Mouse (Mus musculus) kidney, embryonic 16.5 days (tissue): ENCODE measurements at regions not wholly inside any gene's neighbourhood (a gene's known extent, or its start where the extent isn't known, plus 50 kb on each side); places are given as distances from the start of the nearest gene placed in this dataset.
A peak's percentile ranks its signal among the peaks of the same experiment; 100 is the strongest.

Experiments
- ATAC-seq: fragments of 200-750 bp; cut with Nextera tagmentation; 2 replicates; pipeline ENCODE4 v1.8.0; 2017; ENCODE audit warnings: moderate TSS enrichment; ENCODE audit not compliant: low FRiP score, low TSS enrichment
- H3K27ac ChIP-seq: fragments of 300-500 bp; sonication (generic); 2 replicates; pipeline ENCODE4 v1.5.1; 2014; ENCODE audit warnings: low read length
- H3K27me3 ChIP-seq: fragments of 300-500 bp; sonication (generic); 2 replicates; pipeline ENCODE4 v1.6.1; 2014; ENCODE audit warnings: low read length, control low read depth, mixed read lengths; ENCODE audit not compliant: insufficient read depth
- H3K36me3 ChIP-seq: fragments of 300-500 bp; sonication (generic); 2 replicates; pipeline ENCODE4 v1.6.1; 2014; ENCODE audit warnings: low read length, control low read depth, mixed read lengths; ENCODE audit not compliant: insufficient read depth
- H3K4me1 ChIP-seq: fragments of 300-500 bp; sonication (generic); 2 replicates; pipeline ENCODE4 v1.6.1; 2014; ENCODE audit warnings: low read length, control low read depth, mixed read lengths; ENCODE audit not compliant: insufficient read depth
- H3K4me2 ChIP-seq: fragments of 300-500 bp; sonication (generic); replicated peaks from 2 replicates; pipeline ENCODE4 v1.6.1; 2014; ENCODE audit warnings: low read depth, low read length
- H3K4me3 ChIP-seq: fragments of 300-500 bp; sonication (generic); 2 replicates; pipeline ENCODE4 v1.5.1; 2014; ENCODE audit warnings: mild to moderate bottlenecking, low read length
- H3K9ac ChIP-seq: fragments of 300-500 bp; sonication (generic); replicated peaks from 2 replicates; pipeline ENCODE4 v1.6.1; 2014; ENCODE audit warnings: low read length
- H3K9me3 ChIP-seq: fragments of 300-500 bp; sonication (generic); 2 replicates; pipeline ENCODE4 v1.6.1; 2016; ENCODE audit warnings: low read length, control low read depth
- WGBS: fragments of 180-500 bp; shearing (Covaris S2); extraction: QIAGEN DNeasy Blood & Tissue Kit; methylation state at CpG from one replicate; pipeline ENCODE4 v1.1.7; 2014; 5-methylcytosine and 5-hydroxymethylcytosine counted together

DNA sequence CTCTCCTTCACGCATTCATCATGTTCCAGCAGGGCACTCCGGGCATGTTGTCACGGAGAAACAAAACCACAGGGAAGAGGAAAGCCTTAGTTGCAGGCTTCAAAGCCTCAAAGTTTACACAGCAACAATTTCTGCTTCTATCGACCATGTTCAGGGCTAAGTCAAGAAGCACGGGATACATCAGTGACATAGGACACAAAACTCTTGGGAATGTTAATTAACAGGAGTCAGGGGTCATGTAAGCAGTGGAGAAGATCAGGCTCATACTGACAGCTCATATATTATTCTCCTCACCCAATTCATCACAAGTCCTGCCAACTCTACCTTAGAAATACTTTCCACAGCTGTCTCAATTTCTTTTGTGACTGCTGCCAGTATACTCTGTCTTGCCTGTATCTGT, 133.0 kb upstream of the Btbd3 start:
- WGBS = 42% methylated on average over 5 of the region's 5 CpGs
- 0 out of 2 replicates have a peak, but pooled peaks cover 2% of the 10 kb centered on the region for H3K9me3 ChIP-seq
- H3K27ac ChIP-seq = no peak overlapping the region
- no peak overlapping the region for H3K4me3 ChIP-seq
- no peak for ATAC-seq
- no peaks in the 10 kb centered on the region for H3K27me3 ChIP-seq
- no peak overlapping the region for H3K4me2 ChIP-seq
- no peak overlapping the region for H3K9ac ChIP-seq
- no peaks in the 10 kb centered on the region for H3K36me3 ChIP-seq
- H3K4me1 ChIP-seq = 0 out of 2 replicates have a peak, but pooled peaks cover 3% of the 10 kb centered on the region

DNA sequence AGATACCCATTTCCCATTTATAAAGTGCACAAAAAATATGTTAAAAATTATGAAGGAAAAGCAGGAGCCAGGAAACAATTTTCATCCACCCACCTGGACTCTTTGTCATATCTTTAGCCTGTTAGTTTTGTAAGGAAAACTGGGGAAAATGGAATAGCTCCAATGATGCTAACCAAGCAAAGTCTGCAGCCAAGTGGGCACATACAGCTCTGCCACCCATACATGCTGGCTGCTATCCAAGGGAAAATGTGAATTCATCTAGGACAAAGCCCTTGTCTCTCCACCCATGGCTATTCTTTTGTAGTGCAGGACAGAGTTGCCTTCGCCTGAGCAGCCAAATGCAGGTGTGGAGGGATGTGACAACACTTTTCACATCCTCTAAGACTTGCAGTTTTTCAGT, 135.5 kb upstream of the Btbd3 start:
- Histone ChIP-seq H3K27ac (no peak overlapping the region), H3K9ac (no peak overlapping the region), H3K27me3 (no peaks in the 10 kb centered on the region), H3K4me3 (no peak overlapping the region), H3K36me3 (no peaks in the 10 kb centered on the region), H3K9me3 (0 out of 2 replicates have a peak, but pooled peaks cover 6% of the 10 kb centered on the region), H3K4me2 (no peak overlapping the region), H3K4me1 (0 out of 2 replicates have a peak, but pooled peaks cover 3% of the 10 kb centered on the region)
- WGBS = 80% methylated on average over 1 of the region's 1 CpGs
- ATAC-seq = no peak

DNA sequence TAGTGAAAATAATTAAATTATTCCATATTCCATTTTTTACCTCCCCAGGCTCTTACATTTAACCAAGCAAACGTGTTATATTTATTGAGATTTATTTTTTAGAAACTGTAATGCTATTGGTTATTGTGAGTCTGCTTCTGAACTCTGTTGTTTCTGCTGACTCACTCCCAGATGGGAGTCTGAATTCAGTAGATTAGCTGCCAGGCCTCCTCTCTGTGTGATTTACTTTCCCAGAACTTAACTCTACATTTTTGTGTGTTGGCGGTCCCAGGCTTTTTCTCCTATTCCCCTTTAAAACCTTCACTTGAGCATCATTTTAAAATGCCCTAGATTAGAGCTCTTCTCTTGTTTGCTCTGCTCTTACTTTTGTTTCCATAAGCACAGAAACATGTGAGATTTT, 136.2 kb upstream of the Btbd3 start:
- Histone ChIP-seq H3K4me1 (0 out of 2 replicates have a peak, but pooled peaks cover 3% of the 10 kb centered on the region), H3K9me3 (0 out of 2 replicates have a peak, but pooled peaks cover 6% of the 10 kb centered on the region), H3K36me3 (no peaks in the 10 kb centered on the region), H3K9ac (no peak overlapping the region), H3K4me3 (no peak overlapping the region), H3K27ac (no peak overlapping the region), H3K4me2 (no peak overlapping the region), H3K27me3 (no peaks in the 10 kb centered on the region)
- WGBS = 65% methylated on average over 2 of the region's 2 CpGs
- no peak for ATAC-seq

DNA sequence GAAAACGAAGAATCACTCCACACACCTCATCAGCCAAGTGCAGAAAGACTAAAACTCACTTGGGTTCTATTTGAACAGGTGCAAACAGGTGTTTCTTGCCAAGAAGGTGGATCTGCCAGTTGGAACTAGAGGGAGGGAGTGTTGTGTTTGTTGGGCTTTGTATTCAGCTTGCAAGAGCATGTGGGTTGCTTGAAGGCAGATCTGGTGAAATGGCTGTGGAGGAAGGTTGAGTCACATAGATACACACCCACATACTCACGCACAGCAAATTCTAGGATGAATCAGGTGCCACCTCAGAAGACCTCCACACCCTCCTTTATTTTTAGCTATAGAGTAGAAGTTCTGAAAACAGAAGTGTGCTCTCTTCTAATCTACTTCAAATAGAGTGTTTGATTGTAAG, 156.6 kb upstream of the Btbd3 start:
- no peak for ATAC-seq
- no peaks in the 10 kb centered on the region for H3K4me1 ChIP-seq
- H3K4me3 ChIP-seq = no peak overlapping the region

DNA sequence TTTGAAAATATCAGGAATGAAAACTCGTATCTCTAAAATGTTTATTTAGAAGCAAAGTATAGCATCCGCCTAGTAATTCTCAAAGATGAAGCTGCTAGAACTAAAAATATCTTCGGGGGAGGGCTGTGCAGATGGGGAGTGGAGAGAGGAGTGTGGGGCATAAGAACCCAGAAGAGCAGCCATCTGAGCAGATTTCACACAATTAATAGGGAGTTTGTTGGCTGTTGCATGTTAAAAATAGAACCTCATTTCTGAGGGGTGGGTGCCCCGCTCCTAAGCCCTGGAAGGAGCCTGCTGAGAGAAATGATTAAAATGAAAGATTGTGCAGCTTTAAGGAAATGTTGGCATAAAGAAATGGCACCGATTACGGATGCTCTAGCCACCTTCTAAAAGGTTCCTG, 171.0 kb upstream of the Btbd3 start:
- Histone ChIP-seq H3K27me3 (no peaks in the 10 kb centered on the region), H3K36me3 (no peaks in the 10 kb centered on the region), H3K27ac (no peak overlapping the region), H3K4me2 (no peak overlapping the region), H3K4me1 (no peaks in the 10 kb centered on the region), H3K9me3 (no peaks in the 10 kb centered on the region), H3K4me3 (no peak overlapping the region), H3K9ac (no peak overlapping the region)
- ATAC-seq = no peak
- 81% methylated on average over 6 of the region's 6 CpGs for WGBS

More for the DNA sequence above, 156.6 kb upstream of the Btbd3 start:
- Histone ChIP-seq H3K27ac (no peak overlapping the region), H3K9me3 (no peaks in the 10 kb centered on the region), H3K27me3 (no peaks in the 10 kb centered on the region), H3K36me3 (no peaks in the 10 kb centered on the region), H3K9ac (no peak overlapping the region), H3K4me2 (no peak overlapping the region)
- WGBS = 74% methylated on average over 2 of the region's 2 CpGs

DNA sequence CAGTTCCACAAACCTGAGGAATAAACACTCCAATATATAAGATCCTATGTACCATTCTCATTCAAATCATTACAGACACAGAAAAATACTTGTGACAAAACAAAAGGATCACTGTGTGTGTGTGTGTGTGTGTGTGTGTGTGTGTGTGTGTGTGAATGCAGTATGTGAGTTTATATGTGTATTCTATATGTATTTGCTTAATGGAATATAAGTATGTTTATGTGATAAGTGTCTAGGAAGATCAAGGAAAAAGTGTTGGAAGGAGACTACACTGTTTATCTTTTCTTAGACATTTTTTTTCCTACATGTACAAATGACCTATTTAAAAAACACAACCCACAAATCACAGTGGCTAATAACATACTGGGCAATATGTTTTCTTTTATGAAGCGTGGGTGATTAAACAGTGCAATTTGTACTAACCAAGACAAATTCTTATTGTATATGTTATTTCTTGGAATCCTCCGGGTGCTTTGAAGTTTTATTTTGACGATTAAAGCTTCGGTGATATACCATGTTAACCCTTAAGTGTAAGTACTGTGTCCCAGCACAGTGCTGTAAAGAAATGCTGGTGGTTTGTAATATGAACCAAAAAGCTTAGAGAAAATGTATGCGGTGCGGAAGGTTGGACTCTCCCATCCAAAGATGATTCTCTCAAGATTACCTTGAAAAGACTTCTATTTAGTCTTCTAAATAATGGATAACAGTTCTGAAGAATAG, 171.6 kb upstream of the Btbd3 start:
- no peaks in the 10 kb centered on the region for H3K27me3 ChIP-seq
- no peak overlapping the region for H3K9ac ChIP-seq
- no peaks in the 10 kb centered on the region for H3K9me3 ChIP-seq
- no peak overlapping the region for H3K4me3 ChIP-seq
- no peaks in the 10 kb centered on the region for H3K36me3 ChIP-seq
- no peak for ATAC-seq
- no peak overlapping the region for H3K4me2 ChIP-seq
- no peak overlapping the region for H3K27ac ChIP-seq
- no peaks in the 10 kb centered on the region for H3K4me1 ChIP-seq
- WGBS = 73% methylated on average over 6 of the region's 6 CpGs

DNA sequence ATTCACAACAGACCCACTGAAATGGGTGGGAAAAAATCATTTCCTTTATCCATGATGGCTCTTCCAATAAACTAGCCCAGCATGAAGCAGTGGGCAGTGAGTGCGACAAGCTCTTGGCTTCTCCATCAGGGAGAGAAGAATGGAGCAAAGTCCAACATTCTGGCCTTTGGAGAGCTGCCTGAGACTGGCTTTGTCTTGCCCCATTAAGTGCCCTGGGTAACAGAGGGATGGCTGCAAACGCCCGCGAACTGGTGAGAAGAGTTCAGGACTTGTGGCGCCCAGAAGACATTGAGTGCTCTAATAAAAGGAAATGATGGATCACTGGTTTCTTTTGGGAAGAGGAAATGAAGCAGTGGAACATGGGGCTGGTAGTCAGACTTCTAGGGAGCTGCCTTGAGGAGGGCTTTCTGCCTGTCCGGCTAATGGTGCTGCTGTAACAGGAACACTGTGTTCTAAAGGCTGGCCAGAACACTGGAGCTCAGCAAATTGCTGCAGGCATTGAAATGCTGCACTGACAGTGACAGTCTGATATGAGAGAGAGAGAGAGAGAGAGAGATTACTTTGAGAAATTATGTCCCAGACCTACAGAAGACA, 182.2 kb upstream of the Btbd3 start:
- Histone ChIP-seq H3K27ac (no peak overlapping the region), H3K36me3 (no peaks in the 10 kb centered on the region), H3K9ac (no peak overlapping the region), H3K4me1 (no peaks in the 10 kb centered on the region), H3K4me2 (no peak overlapping the region), H3K27me3 (no peaks in the 10 kb centered on the region), H3K9me3 (no peaks in the 10 kb centered on the region), H3K4me3 (no peak overlapping the region)
- WGBS = 77% methylated on average over 6 of the region's 6 CpGs
- no peak for ATAC-seq

DNA sequence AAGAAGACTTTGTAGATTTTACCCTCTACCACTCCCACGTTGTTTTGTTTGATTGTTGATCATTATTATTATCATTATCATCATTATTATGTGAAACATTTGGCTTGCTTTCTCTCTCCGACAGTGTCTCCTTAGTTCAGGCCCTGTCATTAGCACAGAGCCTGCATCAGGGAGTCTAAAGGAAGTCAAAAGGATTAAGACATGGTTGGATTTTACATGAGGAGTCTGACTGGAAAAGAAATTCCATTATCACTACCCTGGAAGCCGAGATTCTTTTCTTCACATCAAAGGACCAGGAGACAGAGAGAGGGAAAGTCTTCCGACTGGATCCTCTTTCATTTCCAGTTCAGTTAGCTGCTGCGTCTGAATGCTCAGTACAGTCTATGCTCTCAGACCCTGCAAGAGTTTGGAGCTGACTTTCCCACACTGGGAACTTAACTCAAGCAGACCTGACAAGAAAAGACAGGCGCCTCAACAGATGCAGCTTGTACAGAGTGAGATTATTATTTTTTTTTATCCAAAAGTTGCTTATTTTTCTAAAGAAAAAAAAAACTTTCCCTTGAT, 184.1 kb upstream of the Btbd3 start:
- ATAC-seq = no peak
- Histone ChIP-seq H3K4me3 (no peak overlapping the region), H3K27ac (no peak overlapping the region), H3K36me3 (no peaks in the 10 kb centered on the region), H3K9me3 (no peaks in the 10 kb centered on the region), H3K4me1 (no peaks in the 10 kb centered on the region), H3K4me2 (no peak overlapping the region), H3K27me3 (no peaks in the 10 kb centered on the region), H3K9ac (no peak overlapping the region)
- WGBS = 59% methylated on average over 6 of the region's 6 CpGs

DNA sequence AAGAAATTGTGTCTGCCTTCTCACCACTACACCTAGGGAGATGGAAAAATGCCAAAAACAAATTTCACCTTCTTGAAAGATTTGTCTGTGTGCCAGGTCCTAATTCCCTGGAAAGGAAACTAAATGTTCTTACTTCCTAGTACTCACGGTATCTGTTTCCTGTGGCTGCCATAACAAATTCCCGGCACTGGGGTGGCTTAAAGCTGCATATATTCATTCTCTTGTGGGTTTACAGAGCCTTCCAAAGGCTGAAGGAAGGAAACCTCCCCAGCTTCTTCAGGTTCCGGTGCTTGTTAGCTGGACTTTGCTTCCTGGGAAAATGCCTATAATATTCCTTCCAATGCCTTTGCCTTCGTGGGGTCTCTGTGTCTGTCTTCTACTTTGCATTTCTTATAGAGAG, 203.3 kb upstream of the Btbd3 start:
- Histone ChIP-seq H3K27me3 (no peaks in the 10 kb centered on the region), H3K4me1 (peaks cover 7% of the 10 kb centered on the region; the same call in 1 of the 2 replicates), H3K9ac (no peak overlapping the region), H3K9me3 (no peaks in the 10 kb centered on the region), H3K4me3 (no peak overlapping the region), H3K27ac (no peak overlapping the region), H3K4me2 (no peak overlapping the region), H3K36me3 (no peaks in the 10 kb centered on the region)
- no peak for ATAC-seq
- 76% methylated on average over 4 of the region's 4 CpGs for WGBS

DNA sequence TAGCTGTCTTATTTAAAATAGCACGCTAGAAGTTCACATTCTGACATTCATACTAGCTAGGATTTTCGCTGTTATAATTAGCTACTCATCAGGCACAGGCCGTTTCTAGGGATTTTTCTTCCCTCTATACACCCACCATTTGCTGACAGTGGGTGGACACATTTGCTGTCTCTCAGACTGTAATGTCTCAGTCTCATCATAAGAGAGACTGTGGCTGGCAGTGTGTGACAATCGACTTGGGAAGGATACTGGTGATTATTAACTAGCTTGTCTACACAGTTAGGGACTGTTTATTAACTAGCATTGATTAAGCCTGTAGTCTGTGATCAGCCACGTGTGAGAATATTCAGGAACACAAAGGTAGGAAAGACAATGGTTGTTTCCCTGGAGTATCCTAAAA, 208.0 kb upstream of the Btbd3 start:
- Histone ChIP-seq H3K9me3 (no peaks in the 10 kb centered on the region), H3K4me2 (no peak overlapping the region), H3K9ac (no peak overlapping the region), H3K36me3 (no peaks in the 10 kb centered on the region), H3K27ac (no peak overlapping the region), H3K4me3 (no peak overlapping the region), H3K27me3 (no peaks in the 10 kb centered on the region), H3K4me1 (peaks cover 15% of the 10 kb centered on the region)
- ATAC-seq = peak; percentile 89
- WGBS = 71% methylated on average over 5 of the region's 5 CpGs
